Mouse (Mus musculus) C2C12 (cell line): ENCODE measurements around the gene Kif2c. TPM values are rescaled to one million over a fixed set of nuclear protein-coding genes. Genes with fewer than 3 reads are reported as not detected.

Experiments
- H3K27me3 ChIP-seq: one replicate; pipeline ENCODE4 v1.6.1; 2011; ENCODE audit not compliant: control insufficient read depth, insufficient read depth, insufficient read length
- H3K36me3 ChIP-seq: one replicate; pipeline ENCODE4 v1.6.1; 2011; ENCODE audit not compliant: control insufficient read depth, insufficient read depth
- H3K4me3 ChIP-seq: one replicate; pipeline ENCODE4 v1.5.1; 2011; ENCODE audit warnings: mild to moderate bottlenecking, control low read depth; ENCODE audit not compliant: poor library complexity, insufficient read depth, severe bottlenecking
- H3K79me2 ChIP-seq: one replicate; pipeline ENCODE4 v1.6.1; 2011; ENCODE audit not compliant: control insufficient read depth, insufficient read depth
- H3K79me3 ChIP-seq: one replicate; pipeline ENCODE4 v1.6.1; 2011; ENCODE audit warnings: low read depth, control low read depth
- H3ac ChIP-seq: one replicate; pipeline ENCODE3; 2011; ENCODE audit warnings: low read depth; ENCODE audit not compliant: control insufficient read depth, insufficient read length
- CEBPB ChIP-seq: IDR thresholded peaks from one replicate; pipeline ENCODE4 v1.6.1; 2011; ENCODE audit warnings: low read depth, mild to moderate bottlenecking, control low read depth, moderate library complexity
- CTCF ChIP-seq: IDR thresholded peaks from one replicate; pipeline ENCODE4 v1.5.1; 2011; ENCODE audit not compliant: control insufficient read depth, insufficient read depth, insufficient read length
- FOSL1 ChIP-seq: IDR thresholded peaks from one replicate; pipeline ENCODE4 v1.8.0; 2011; ENCODE audit warnings: mild to moderate bottlenecking, low read length; ENCODE audit not compliant: poor library complexity, insufficient read depth, severe bottlenecking
- MAX ChIP-seq: IDR thresholded peaks from one replicate; pipeline ENCODE4 v1.6.1; 2011; ENCODE audit warnings: mild to moderate bottlenecking, control low read depth
- MYOD1 ChIP-seq: IDR thresholded peaks from one replicate; pipeline ENCODE4 v1.6.1; 2011; ENCODE audit warnings: low read depth; ENCODE audit not compliant: control insufficient read depth, insufficient read length
- MYOG ChIP-seq: IDR thresholded peaks from one replicate; pipeline ENCODE4 v1.6.1; 2011; ENCODE audit not compliant: control insufficient read depth, insufficient read length; ENCODE audit errors: extremely low read depth
- USF1 ChIP-seq: IDR thresholded peaks from one replicate; pipeline ENCODE4 v1.6.1; 2011; ENCODE audit warnings: low read depth, mild to moderate bottlenecking, control low read depth, moderate library complexity
- polyA plus RNA-seq: library from polyadenylated mRNA; unstranded; fragments of >200 nt; fragmentation: generic; extraction: Trizol; gene quantifications from one replicate; pipeline ENCODE4 v1.2.1, GENCODE M21; 2012; ENCODE audit warnings: missing spikeins

Gene Kif2c
- polyA plus RNA-seq, 1 experiment = 49.2 TPM

GRCm38 (mm10) chr4:117214250-117214649 lies 31.8 kb upstream of the Kif2c start:
- no peaks in the 10 kb centered on the region for H3K79me3 ChIP-seq
- no peaks in the 10 kb centered on the region for H3K36me3 ChIP-seq
- no peaks in the 10 kb centered on the region for H3K79me2 ChIP-seq
- no peak overlapping the region for H3K4me3 ChIP-seq
- peaks cover 14% of the 10 kb centered on the region for H3K27me3 ChIP-seq
- no peak overlapping the region for H3ac ChIP-seq
- no peak for TF ChIP-seq MYOG
- no peak for TF ChIP-seq FOSL1
- TF ChIP-seq USF1 = no peak
- TF ChIP-seq MYOD1 = no peak
- no peak for TF ChIP-seq CEBPB
- no peak for TF ChIP-seq MAX
- no peak for TF ChIP-seq CTCF

DNA sequence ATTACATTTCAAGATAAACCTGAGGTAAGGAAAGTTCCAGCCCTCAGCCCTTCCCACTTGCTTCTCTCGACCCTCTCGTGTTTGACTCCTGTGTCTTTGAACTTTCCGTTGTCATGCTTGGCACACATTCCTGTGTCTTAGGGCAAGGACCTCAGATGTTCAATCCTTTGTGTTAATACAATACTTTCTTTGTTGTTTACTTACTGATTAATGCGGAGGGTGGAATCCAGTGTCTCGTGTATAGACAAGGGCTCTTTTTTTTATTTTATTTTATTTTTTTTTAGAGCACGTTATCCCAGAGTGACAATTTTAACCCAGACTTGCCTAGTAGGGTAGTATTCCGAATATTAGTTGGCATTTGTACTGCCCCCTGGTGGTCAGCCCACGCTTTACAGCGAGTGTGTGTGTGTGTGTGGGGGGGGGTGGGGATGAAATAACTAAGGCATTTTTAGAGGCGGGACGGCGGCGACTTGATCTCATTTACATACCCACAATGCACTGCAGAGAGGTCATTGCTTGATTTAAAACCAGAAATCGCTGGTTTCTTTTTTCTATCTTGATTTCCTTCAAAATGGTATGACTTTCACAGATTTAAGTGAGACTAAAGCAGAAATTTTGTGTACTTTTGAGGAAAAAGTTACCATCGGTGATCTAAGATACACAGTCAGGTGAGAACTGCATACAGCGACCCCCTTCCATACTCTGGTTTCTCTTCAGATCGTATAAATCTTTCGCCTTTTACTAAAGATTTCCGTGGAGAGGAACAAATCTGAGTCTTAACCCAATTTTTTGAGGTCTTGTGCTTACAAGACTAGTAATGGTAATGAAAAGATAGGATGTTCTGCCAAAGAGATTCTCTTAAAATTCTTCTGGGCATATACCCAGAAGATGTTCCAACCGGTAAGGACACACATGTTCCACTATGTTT lies 28.0 kb upstream of the Kif2c start:
- Histone ChIP-seq H3K79me3 (no peaks in the 10 kb centered on the region), H3K27me3 (peaks cover 9% of the 10 kb centered on the region), H3K4me3 (no peak overlapping the region), H3ac (no peak overlapping the region), H3K79me2 (no peaks in the 10 kb centered on the region), H3K36me3 (no peaks in the 10 kb centered on the region)
- TF ChIP-seq CEBPB (peak; percentile 72), MAX (no peak), CTCF (peak; percentile 67)

DNA sequence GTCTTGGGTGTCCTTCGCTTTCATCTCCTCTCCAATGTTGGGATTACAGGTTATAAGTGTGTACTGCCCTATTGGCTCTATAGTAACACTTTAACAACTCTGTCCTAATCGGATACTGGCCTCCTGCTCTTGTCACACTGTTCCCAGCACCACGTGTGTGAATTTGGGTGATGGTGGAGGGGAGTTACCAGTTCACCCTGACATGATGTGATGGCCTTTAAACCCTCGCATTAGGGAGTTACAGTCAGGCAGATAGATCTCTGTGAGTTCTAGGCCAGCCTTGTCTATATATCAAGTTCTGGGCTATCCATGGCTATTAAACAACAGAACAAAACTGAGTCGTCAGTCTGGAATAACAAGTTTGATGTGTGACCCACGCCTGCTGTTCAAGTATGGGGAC lies 27.2 kb upstream of the Kif2c start:
- H3K79me3 ChIP-seq = no peaks in the 10 kb centered on the region
- no peak overlapping the region for H3K4me3 ChIP-seq
- no peaks in the 10 kb centered on the region for H3K79me2 ChIP-seq
- TF ChIP-seq CTCF (no peak), USF1 (no peak), MAX (no peak), CEBPB (no peak), MYOD1 (no peak), FOSL1 (no peak), MYOG (no peak)
- H3ac ChIP-seq = no peak overlapping the region
- no peaks in the 10 kb centered on the region for H3K36me3 ChIP-seq
- peaks cover 4% of the 10 kb centered on the region for H3K27me3 ChIP-seq

DNA sequence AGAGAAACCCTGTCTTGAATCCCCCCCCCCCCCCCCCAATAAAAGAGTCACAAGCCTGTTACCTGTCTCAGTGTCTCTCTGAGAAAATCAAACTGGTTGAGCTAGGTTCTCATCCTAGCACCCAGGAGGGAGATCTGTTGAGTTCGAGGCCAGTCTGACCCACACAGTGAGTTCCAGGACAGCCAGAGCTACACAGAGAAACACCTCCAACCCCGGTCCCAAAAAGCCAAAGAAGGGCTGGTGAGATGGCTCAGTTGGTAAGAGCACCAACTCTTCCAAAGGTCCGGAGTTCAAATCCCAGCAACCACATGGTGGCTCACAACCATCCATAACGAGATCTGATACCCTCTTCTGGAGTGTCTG lies 20.5 kb upstream of the Kif2c start:
- H3K79me3 ChIP-seq = no peaks in the 10 kb centered on the region
- H3K36me3 ChIP-seq = no peaks in the 10 kb centered on the region
- no peak overlapping the region for H3K4me3 ChIP-seq
- TF ChIP-seq FOSL1 (no peak), USF1 (no peak), MAX (no peak), MYOG (no peak), MYOD1 (no peak), CEBPB (no peak), CTCF (no peak)
- H3ac ChIP-seq = no peak overlapping the region
- H3K27me3 ChIP-seq = no peaks in the 10 kb centered on the region
- H3K79me2 ChIP-seq = no peaks in the 10 kb centered on the region

DNA sequence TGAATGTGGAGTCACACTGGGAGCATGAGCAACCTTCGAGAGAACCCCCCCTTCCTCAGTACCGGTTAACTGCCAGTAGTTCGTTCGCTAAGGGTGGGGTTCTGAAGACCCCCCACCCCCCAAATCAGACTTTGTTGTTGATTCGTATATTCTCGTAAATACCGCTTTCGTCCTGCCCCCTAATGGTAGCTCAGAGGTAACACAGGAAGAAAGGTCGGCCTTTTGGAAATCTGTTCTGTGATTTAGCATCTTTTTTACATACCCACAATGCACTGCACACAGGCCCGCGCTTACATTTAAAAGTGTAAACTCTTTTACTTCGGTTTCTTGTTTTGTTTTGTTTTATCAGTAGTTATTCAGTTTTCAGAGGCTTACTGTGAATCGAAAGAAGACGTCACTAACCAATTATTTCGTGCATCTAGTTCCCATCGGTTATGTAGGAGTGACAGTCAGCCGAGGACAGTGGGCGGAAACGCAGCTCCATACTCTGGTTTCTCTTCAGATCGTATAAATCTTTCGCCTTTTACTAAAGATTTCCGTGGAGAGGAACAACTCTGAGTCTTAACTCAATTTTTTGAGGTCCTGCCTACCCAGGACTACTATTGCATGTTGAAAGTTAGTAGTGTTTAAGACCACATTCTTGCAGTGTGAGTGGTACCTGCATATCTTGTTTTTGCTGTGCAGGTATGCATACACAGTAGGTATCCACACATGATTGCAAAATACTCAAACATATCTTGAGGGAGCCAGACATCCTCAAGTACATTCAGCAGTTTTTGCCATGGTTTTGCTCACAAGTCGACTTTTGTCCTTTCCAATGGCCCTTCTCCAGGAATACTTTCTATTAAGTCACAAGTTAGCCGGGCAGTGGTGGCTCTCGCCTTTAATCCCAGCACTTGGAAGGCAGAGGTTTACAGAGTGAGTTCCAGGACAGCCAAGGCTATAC lies 19.9 kb upstream of the Kif2c start:
- Histone ChIP-seq H3K79me2 (no peaks in the 10 kb centered on the region), H3K36me3 (no peaks in the 10 kb centered on the region), H3K79me3 (no peaks in the 10 kb centered on the region), H3K27me3 (no peaks in the 10 kb centered on the region), H3ac (peak overlapping the region; percentile 22), H3K4me3 (no peak overlapping the region)
- TF ChIP-seq MYOD1 = no peak
- peak; percentile 17 for TF ChIP-seq USF1
- TF ChIP-seq MAX = no peak
- TF ChIP-seq FOSL1 = no peak
- no peak for TF ChIP-seq CTCF
- no peak for TF ChIP-seq MYOG
- TF ChIP-seq CEBPB = peak; percentile 95

DNA sequence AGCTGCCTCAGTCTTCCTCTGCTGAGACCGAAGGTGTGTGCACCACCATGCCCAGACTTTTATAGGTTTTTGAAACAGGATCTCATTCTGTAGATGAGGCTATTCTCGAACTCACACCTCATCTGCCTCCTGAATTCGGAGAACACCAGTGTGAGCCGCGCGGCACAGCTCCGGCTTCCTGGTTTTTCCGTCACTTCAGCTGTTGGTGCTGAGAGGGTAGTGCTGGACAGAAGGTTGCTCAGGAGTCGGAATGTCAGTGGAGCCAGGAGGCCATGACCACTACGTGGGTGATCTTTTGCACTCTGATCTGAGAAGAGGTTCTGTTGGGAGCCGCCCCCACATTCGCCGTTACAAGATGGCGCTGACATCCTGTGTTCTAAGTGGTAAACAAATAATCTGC lies 9.4 kb upstream of the Kif2c start:
- H3ac ChIP-seq = no peak overlapping the region
- no peak for TF ChIP-seq CTCF
- no peak for TF ChIP-seq FOSL1
- TF ChIP-seq MAX = no peak
- TF ChIP-seq USF1 = no peak
- TF ChIP-seq MYOG = no peak
- TF ChIP-seq CEBPB = no peak
- no peak for TF ChIP-seq MYOD1
- H3K79me3 ChIP-seq = no peaks in the 10 kb centered on the region
- no peaks in the 10 kb centered on the region for H3K79me2 ChIP-seq
- no peaks in the 10 kb centered on the region for H3K36me3 ChIP-seq
- no peak overlapping the region for H3K4me3 ChIP-seq
- no peaks in the 10 kb centered on the region for H3K27me3 ChIP-seq
